Mouse (Mus musculus): ENCODE data around the gene H2-D1.

DNA sequence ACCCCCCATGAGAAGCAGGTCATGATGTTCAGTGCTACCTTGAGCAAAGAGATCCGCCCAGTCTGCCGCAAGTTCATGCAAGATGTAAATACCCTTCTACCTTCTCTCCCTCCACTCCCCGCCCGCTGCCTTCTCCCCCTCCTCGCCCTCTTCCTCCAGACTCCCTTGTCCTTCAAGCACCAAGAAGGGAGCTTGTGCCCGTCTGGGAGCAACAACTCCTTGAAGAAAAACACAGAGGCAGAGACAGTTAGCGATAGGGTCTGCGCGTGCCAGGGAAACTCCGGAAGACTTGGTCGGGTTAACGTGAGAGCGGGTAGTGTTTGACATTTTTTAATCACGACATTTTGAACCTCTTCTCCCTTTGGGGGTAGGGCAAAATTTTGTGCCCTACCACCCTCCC is 13.5 kb upstream of the H2-D1 start:
- no peak for TF ChIP-seq POLR2A (IDR thresholded peaks at IDR 0.05; ENCODE audit: borderline replicate concordance, extremely low read depth, low read depth, low read length)
- TF ChIP-seq CTCF (IDR thresholded peaks at IDR 0.05; ENCODE audit: insufficient read depth, low read length), result no peak
